Mouse (Mus musculus) megakaryocyte progenitor cell, adult 5-6 weeks (primary cell): ENCODE measurements around the gene Nolc1. TPM values are rescaled to one million over a fixed set of nuclear protein-coding genes. Genes with fewer than 3 reads are reported as not detected.
"Not testable (repeated sequence)": the region's sequence is repeated elsewhere in the genome, so short reads cannot be mapped to it uniquely, and the experiment has no call there.

Experiments
- ATAC-seq: replicated peaks from 2 replicates; pipeline ENCODE4 v1.8.0; 2016; ENCODE audit warnings: mild to moderate bottlenecking, moderate TSS enrichment, inconsistent platforms; ENCODE audit not compliant: poor library complexity
- total RNA-seq, 2 experiments: library from RNA; stranded (forward) in 1 of 2; stranded (reverse) in 1 of 2; fragments of 157-497, 149-512 nt in 1 of 2; fragments of 200-1000 nt in 1 of 2; gene quantifications; 2 replicates each; pipeline versions ENCODE4 v1.2.3 to v1.2.4; 2015 to 2017

Nolc1 gene
- total RNA-seq, 2 experiments from 2014 or later: 94.0 to 180 TPM

DNA sequence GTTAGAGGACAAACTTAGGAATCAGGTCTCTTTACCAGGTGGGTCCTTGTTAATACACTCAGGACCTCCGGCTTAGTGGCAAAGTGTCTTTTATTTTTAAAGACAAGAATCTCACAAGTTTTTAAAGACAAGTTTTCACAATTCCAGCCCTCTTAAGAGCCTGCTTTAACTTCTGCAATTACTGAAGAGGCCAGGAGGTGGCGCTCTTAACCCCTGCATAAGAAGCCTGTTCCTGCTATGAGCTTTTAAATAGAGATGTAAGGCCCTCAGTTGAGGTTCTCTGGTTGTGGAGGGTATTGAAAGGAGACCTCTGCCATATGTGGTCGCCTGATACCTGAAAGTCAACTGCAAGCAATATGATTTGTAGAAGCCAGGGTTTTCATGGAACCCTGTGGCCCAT lies 10.7 kb downstream of the Nolc1 start:
- peak; percentile 85 for ATAC-seq

DNA sequence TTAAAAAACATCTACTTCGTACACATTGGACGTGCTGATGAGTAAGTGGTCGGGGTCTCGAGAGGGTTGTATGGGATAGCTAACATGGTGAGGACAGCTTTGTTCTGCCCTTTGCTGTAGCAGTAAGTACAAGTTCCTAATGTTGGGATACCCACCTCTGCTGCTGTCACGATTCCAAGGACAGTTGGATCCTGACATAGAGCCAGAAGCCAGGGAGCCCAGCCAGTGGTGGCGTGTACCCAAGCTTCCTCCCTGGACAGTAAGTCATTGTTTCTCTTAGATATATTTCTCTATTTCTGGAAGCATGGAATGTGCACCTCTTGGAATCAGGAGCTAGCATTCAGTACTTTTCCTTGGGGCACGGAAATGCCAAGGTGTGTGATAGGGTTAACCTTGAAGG lies 12.2 kb downstream of the Nolc1 start:
- no peak for ATAC-seq

DNA sequence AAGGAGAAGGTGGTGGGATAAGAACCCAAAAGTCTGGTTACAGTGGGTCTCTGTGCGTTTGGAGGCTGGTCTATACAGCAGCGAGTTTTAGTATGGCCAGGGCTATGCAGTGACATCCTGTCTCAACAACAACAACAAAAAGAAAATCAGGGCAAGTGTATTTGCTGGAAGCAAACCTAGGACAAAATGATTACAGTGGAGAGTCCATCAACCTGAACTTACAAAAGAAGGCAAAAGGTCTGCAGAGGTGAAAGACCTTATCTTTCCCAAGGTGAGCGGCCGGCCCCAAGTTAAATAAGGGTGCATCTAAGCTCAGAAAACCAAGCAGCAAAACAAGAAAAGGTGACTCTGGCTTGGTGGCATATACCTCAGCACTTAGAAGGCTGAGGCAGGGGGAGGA lies 16.0 kb downstream of the Nolc1 start:
- no peak for ATAC-seq

DNA sequence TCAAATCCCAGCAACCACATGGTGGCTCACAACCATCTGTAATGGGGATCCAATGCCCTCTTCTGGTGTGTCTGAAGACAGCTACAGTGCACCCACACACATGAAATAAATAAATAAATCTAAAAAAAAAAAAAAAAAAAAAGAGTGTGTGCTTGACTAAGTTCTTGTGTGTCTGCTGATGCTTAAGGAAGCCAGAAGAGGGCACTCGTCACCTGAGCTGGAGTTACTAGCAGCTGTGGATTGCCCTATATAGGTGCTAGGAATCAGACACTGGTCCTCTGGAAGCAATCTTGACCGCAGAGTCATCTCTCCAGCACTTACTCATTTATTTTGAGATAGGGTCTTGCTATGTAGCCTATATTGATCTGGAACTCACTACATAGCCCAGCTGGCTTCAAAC lies 18.5 kb downstream of the Nolc1 start:
- ATAC-seq: no peak

DNA sequence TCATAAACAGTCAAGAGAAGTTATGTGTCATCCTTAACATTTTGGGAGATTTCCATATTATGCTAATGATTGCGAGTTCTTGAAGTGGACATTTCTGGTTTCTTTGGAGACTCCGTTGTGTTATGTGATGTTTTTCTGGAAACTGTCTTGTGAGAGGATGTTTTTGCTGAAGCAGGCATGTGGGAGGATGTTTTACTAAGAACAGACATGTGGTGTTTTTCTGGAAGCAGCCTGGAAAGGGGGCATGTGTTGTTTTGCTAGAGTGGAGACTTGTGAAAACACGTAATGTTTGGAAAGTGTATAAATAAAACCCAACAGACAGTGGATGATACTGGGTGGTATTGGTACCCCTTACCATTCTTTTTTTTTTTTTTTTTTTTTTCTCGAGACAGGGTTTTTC lies 19.6 kb downstream of the Nolc1 start:
- no peak for ATAC-seq

DNA sequence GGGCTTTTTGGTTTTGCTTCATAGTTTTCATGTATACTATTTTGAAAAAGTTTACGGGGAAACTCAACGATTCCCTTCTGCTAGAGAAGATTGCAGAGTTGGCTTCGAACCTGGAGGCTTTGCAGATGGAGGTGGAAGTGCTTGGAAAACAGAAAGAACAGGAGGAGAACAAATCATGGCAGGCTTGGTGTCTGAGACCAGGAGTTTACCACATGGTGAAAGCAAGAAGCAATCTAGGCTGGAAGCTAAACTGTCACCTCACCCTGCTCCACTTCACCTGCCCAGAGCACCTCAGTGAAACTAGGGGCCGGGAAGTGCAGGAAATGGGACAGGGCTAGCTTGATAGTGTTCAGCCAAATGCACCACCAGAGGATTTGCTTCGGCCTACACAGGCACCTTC lies 20.7 kb downstream of the Nolc1 start:
- ATAC-seq: no peak

DNA sequence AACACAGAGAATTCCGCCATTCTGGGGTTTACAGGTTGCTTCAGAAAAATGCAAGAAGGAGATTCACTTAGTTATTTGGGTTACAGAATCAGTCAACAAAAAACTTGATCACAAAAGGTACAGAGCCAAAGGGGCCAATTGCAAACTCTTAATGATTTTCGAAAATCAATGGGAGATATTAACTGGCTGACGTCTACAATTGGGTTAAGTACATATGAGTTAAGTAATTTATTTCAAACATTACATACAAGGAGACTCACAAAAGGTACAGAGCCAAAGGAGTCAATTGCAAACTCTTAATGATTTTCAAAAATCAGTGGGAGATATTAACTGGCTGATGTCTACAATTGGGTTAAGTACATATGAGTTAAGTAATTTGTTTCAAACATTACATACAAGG lies 23.9 kb downstream of the Nolc1 start:
- no peak for ATAC-seq

DNA sequence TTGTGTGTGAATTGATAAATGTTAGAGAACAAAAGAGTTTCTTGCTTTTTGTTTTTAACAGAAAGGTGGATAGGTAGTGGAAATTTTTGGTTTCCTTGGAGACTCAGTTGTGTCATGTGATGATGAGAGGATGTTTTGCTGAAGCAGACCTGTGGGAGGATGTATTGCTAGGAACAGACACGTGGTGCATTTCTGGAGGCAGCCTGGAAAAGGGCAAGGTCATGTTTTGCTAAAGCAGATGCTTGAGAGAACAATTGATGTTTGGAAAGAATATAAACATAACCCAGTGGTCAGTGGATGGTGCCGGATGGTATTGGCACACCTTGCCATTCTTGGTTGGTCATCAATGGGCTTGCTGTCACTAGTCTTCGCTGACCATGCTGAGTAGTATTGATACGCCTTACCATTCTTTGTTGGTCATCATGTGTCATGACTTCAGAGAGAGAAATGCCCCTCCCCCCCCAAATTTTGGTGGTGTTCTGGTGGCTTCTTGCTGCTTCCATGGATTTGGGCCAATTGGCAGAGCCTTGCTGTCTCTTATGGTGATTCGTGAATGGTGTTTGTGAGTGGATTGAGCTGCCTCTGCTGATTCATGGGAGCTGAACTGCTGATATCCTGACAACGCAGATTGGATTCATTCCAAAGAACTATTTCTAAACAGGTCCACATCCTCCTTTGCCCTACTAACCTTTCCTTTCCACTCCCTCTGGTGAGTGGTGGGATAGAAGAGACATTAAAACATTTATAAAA lies 27.9 kb downstream of the Nolc1 start:
- ATAC-seq: no peak

DNA sequence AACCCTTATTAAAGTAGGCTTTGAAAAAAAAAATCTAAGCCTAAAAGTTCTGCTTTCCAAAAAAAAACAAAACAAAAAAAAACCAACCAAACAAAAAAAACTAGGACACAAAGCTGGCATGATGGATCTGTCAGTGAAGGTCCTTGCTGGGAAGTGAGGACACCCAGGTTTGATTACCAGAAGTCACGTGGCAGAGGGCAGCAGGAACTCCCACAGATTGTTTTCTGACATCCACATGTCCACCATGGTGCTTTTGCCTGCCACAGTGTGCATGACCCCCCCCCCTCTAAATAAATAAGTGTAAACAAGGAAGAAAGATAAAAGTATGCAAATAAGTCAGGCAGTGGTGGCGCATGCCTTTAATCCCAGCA lies 28.5 kb downstream of the Nolc1 start:
- no peak for ATAC-seq

DNA sequence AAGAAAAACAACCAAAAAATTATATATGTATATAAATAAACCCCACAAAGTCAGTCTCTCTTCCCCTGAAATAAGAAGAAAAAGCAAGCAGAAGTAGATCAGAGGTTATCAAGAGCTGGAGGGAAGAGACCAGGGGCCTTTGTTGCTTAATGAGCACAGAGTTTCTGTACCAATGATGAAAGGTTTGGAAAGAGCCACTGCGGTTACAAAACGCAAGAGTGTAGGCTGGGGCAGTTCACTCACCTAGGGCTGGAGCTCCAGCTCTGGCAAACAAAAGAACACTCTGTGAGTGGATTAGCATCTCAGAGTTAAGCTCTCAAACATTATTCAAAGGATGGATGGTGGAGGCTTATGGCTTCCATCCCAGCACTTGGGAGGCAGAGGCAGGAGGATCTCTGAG lies 34.6 kb downstream of the Nolc1 start:
- ATAC-seq: peak; percentile 63

DNA sequence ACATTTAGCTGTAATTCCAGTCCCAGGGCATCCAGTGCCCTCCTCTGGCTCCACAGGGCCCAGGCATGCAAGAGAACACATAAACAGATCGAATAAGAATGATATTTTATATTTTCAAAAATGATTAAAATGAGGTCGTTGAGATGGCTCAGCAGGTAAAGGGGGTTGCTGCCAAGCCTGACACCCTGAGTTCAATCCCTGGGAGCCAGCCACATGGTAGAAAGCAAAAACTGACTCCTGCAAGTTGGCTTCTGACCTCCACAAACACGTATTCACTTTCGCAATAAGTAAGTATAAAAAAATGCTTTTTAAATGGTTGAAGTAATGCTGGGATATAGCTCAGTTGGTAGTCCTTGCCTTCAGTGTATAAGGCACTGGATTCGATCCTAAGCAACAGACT lies 35.1 kb downstream of the Nolc1 start:
- no peak for ATAC-seq

DNA sequence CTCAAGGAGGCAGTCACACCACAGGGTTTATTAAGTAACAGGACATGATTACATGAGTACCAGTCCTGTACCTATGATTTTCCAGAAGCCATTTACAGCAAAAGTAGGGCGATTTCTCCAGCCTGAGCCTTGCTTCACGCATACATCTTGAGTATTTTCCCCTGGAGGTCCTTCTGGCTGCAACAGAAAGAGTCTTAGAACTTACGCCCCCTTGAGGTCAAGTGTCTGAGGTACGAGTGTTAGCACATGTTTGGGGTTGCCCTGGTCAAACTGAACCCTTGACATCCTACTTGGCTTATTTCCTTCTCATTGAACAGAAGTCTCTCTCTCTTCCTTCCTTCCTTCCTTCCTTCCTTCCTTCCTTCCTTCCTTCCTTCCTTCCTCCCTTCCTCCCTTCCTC lies 39.0 kb downstream of the Nolc1 start:
- no peak for ATAC-seq

DNA sequence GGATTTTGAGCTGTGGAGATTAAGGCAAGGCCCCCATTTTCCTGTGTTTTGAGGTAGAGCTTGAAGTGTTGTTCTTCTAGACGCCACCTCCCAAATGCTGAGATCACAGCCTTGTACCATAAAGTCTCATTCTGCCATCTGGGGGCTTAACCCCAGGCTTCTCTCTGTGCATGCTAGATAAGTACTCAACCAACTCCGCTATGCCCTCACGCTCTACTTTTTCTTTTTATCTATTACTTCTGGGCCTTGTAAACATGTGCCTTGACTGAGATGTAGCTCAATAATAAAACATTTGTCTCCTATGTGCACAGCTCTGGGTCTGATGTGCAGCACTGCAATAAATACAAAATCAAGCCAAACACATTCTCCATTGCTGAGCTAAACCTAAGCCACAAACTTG lies 43.8 kb downstream of the Nolc1 start:
- ATAC-seq: peak; percentile 97

DNA sequence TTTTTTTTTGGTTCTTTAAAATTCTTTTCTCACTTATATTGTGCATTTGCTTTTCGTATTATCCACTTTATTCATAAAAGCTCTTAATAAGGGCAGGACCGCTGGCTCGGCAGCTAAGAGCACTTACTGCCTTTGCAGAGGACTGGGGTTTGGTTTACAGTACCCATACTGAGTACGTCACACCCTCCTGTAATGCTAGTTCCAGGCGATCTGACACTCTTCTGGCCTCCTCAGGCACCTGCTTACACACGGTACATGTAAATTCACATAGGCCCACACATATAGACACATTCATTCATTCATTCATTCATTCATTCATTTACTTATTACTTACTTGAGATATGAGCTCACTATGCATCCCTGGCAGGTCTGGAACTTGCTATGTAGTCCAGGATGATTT lies 45.2 kb downstream of the Nolc1 start:
- ATAC-seq: no peak

DNA sequence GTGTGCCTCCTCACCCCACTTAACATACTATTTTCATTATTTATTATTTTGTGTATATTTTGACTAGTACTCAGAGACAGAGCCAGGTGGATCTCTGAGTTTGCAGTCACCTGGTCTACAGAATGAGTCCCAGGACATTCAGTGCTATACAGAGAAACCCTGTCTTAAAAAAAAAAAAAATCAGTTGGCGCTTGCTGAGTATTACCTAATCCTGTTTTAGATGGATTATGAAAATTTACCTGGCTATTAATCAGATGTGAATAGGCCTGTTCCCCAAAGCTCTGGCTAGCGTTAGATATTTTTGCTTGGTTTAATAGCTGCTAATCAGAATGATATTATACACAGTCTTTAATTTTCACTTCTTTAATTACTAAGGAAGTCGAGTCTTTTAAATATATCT lies 48.2 kb downstream of the Nolc1 start:
- no peak for ATAC-seq

DNA sequence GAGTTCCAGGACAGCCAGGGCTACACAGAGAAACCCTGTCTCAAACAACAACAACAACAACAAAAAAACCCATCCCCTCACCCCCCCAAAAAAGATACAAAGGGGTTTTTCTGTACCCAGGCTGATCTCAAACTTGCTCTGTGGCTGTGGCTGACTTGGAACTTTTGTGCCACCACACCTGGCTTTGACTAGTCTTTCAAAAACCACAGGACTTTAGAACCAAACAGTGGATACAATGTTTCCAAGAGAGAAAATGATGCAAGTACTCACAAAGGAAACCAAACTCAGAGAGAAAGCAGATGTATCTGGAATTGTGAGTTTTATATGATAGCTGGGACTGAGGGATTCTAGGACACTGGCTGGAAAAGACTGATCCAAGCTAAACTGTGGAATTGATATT lies 49.0 kb downstream of the Nolc1 start:
- ATAC-seq: no peak

DNA sequence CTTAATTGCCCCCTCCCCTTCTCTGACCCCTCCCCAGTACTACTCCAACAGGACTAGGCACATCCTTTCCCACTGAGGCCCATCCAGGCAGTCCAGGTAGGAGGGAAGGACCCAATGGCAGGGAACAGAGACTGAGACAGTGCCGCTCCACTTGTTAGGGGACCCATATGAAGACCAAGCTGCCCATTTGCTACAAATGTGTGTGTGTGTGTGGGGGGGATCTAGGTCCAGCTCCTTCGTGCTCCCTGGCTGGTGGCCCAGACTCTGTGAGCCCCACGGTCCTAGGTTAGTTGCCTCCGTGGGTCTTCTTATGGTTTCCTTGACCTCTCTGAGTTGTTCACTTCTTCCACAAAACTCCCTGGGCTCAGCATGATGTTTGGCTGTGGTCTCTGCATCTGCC lies 50.6 kb downstream of the Nolc1 start:
- no peak for ATAC-seq

DNA sequence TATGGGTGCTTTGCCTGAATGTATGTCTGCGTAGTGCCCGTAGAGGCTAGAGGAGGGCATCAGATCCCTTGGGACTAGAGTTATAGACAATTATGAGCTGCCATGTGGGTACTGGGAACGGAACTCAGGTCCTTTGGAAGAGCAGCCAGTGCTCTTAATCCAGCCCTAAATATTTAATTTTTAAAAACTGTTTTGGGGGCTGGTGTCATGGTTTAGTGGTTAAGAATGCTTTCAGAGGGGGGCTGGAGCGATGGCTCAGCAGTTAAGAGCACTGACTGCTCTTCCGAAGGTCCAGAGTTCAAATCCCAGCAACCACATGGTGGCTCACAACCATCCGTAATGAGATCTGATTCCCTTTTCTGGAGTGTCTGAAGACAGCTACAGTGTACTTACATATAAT lies 54.1 kb downstream of the Nolc1 start:
- not testable (repeated sequence) for ATAC-seq

DNA sequence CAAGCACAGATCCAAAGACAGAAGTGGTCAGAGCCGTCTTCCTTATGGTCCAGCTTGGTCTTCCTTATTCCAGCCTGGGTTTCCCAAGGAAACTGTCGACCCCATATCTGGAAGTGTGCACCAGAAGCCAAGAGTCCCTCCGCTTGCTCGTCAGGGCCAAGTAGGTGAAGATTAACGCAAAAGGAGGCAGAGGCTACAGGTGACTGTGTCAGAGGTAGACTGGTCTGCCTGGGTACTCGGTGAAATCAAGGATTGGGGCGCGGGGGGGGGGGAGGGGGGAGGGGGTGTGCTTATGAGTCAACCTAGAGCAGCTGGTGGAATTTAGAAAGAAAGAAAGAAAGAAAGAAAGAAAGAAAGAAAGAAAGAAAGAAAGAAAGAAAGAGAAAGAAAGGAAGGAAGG lies 55.6 kb downstream of the Nolc1 start:
- no peak for ATAC-seq

DNA sequence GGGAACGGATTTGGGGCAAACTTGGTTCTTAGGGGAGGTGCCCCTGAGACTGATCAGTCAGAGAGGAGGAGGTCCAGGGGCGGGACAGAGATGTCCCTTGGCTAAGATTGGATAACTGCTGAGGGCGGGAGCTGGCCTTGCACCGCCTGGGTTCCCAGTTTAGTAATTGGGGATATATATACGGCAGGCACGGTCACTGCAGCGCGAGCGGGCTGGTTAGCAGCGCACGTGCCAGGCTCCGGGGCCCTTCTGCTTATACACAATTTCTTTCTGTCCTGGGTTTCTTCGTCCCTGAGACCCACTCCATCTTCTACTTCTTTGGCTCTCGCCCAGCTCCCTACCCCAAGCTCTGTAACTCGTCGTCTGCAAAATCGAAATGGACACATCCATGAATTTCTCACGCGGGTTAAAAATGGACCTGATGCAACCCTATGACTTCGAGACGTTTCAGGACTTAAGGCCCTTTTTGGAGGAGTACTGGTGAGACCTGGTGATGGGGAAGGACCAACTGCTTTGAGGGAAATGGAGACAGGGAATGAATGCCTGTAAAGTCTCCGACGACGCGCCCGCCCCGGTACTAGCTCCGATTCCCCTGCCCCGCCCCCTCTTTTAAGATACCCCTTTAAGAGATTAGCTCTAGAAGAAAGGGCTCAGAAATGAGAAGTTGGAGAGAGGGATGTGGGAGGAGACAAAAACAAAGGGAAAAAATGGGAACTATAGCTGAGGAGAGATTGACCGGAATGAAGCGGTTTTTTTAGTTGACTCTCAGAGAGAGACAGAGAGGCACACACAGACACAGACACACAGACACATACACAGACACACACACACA lies 56.2 kb downstream of the Nolc1 start, which contains the start of gene Elovl3:
Gene Elovl3, plus strand, starts transcription at position 204 of the 832 bp plus-strand sequence.
- peak; percentile 70 for ATAC-seq

DNA sequence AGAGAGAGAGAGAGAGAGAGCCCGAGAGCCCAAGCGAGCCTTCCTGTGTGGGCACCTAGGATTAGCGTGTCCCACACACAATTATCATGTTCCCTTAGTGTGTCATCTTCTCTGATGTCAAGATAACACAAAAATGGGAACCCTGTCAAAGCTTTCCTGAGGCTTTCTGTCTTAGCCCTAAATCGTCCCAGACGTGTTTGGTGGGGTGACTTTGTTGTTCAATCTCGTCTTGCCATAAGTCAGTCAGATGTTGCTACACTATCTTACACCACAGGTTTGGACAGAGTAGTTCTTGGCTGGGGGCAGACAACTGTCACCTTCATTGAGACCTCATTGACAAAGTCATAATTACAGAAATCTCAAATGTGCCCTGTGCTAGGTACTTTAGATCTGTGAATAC lies 56.9 kb downstream of the Nolc1 start:
- ATAC-seq: no peak
